Mouse (Mus musculus): Measurements from ENCODE around the gene Cela3a. TPM values are rescaled to one million over a fixed set of nuclear protein-coding genes. Genes with fewer than 3 reads are reported as not detected.
"Not testable (repeated sequence)": the region's sequence is repeated elsewhere in the genome, so short reads cannot be mapped to it uniquely, and the experiment has no call there.

Cela3a gene
- polyA plus RNA-seq, 1 experiment, result not detected

- TF ChIP-seq CTCF (IDR thresholded peaks at IDR 0.05; ENCODE audit: extremely low read depth, insufficient read length, insufficient replicate concordance, low read depth, low read length), result peak; percentile 74; the same call in 1 of the 2 replicates
- no peak for TF ChIP-seq POLR2A (IDR thresholded peaks at IDR 0.05; ENCODE audit: low read depth, low read length)
- Histone ChIP-seq H3K36me3 (ENCODE audit: control insufficient read depth, insufficient read depth, low read length) (no peaks in the 10 kb centered on the region), H3K4me1 (ENCODE audit: control insufficient read depth, insufficient read depth, insufficient read length, low read length) (peaks cover 3% of the 10 kb centered on the region; the same call in 1 of the 2 replicates), H3K4me3 (ENCODE audit: low read depth, low read length) (no peak overlapping the region), H3K27me3 (ENCODE audit: control insufficient read depth, insufficient read depth, low read length) (no peaks in the 10 kb centered on the region), H3K27ac (ENCODE audit: insufficient read depth, low read depth, low read length) (no peak overlapping the region)
- 25% methylated on average over 5 of the region's 5 CpGs for WGBS
These were observed 34.0 kb upstream of the Cela3a start for GRCm38 (mm10) chr4:137443625-137444024.

DNA sequence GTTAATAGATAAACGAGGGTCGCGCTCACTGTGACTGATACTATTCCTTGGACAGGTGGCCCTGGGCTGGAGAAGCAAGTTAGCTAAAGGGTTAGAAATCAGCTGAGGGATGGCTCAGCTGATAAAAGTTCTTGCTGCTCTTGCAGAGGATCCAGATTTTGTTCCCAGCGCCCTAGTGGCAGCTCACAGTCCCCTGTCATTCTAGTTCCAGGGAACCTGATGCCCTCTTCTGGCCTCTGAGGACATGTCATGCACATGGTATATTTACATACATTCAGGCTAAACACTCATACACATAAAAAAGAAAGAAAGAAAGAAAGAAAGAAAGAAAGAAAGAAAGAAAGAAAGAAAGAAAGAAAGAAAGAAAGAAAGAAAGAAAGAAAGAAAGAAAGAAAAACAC lies 31.7 kb upstream of the Cela3a start:
- Histone ChIP-seq H3K27ac (ENCODE audit: insufficient read depth, low read depth, low read length) (no peak overlapping the region), H3K36me3 (ENCODE audit: control insufficient read depth, insufficient read depth, low read length) (no peaks in the 10 kb centered on the region), H3K4me3 (ENCODE audit: low read depth, low read length) (no peak overlapping the region), H3K4me1 (ENCODE audit: control insufficient read depth, insufficient read depth, insufficient read length, low read length) (peaks cover 5% of the 10 kb centered on the region; the same call in 1 of the 2 replicates), H3K27me3 (ENCODE audit: control insufficient read depth, insufficient read depth, low read length) (no peaks in the 10 kb centered on the region)
- WGBS, result 90% methylated on average over 4 of the region's 4 CpGs
- TF ChIP-seq CTCF (IDR thresholded peaks at IDR 0.05; ENCODE audit: extremely low read depth, insufficient read length, insufficient replicate concordance, low read depth, low read length), result no peak
- no peak for TF ChIP-seq POLR2A (IDR thresholded peaks at IDR 0.05; ENCODE audit: low read depth, low read length)

- no peaks in the 10 kb centered on the region for H3K36me3 ChIP-seq (ENCODE audit: control insufficient read depth, insufficient read depth, low read length)
- no peak overlapping the region for H3K4me3 ChIP-seq (ENCODE audit: low read depth, low read length)
- 55% methylated on average over 8 of the region's 8 CpGs for WGBS
- no peaks in the 10 kb centered on the region for H3K27me3 ChIP-seq (ENCODE audit: control insufficient read depth, insufficient read depth, low read length)
- H3K27ac ChIP-seq (ENCODE audit: insufficient read depth, low read depth, low read length), result no peak overlapping the region
- H3K4me1 ChIP-seq (ENCODE audit: control insufficient read depth, insufficient read depth, insufficient read length, low read length), result peaks cover 5% of the 10 kb centered on the region; the same call in 1 of the 2 replicates
- TF ChIP-seq POLR2A (IDR thresholded peaks at IDR 0.05; ENCODE audit: low read depth, low read length) (no peak), CTCF (IDR thresholded peaks at IDR 0.05; ENCODE audit: extremely low read depth, insufficient read length, insufficient replicate concordance, low read depth, low read length) (no peak)
These were observed 29.3 kb upstream of the Cela3a start for GRCm38 (mm10) chr4:137438842-137439241.

DNA sequence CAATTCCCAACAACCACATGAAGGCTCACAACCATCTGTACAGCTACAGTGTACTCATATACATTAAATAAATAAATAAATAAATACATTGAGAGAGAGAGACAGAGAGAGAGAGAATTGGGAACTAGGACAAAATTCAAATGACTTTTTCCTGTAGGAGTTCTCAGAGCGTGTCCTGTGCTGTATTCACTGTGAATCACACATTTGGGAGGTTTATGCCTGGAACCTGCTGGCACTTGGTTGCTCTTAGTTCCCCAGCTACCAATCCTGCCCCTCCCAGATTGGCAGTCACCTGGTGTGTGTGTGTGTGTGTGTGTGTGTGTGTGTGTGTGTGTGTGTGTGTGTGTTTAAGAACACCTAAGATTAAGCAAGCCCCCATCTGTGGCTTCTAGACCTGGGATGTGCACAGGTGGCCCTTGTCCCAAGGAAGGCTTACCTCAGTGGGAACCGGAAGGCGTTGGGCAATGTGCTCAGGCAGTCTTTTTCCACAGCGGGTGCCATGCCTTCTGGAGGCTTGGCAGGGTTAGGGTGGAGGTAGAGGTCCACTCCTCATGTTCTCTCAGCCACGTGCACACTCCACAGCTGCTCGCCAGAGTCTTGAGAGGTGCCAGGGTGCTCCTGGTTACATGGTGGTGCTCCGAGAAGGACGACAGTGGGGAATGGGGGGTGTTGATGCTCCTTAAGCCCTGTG lies 27.5 kb upstream of the Cela3a start:
- H3K36me3 ChIP-seq (ENCODE audit: control insufficient read depth, insufficient read depth, low read length), result no peaks in the 10 kb centered on the region
- no peaks in the 10 kb centered on the region for H3K27me3 ChIP-seq (ENCODE audit: control insufficient read depth, insufficient read depth, low read length)
- no peak overlapping the region for H3K4me3 ChIP-seq (ENCODE audit: low read depth, low read length)
- WGBS, result 88% methylated on average over 8 of the region's 8 CpGs
- H3K4me1 ChIP-seq (ENCODE audit: control insufficient read depth, insufficient read depth, insufficient read length, low read length), result peaks cover 5% of the 10 kb centered on the region; the same call in 1 of the 2 replicates
- no peak overlapping the region for H3K27ac ChIP-seq (ENCODE audit: insufficient read depth, low read depth, low read length)
- TF ChIP-seq POLR2A (IDR thresholded peaks at IDR 0.05; ENCODE audit: low read depth, low read length) (no peak), CTCF (IDR thresholded peaks at IDR 0.05; ENCODE audit: extremely low read depth, insufficient read length, insufficient replicate concordance, low read depth, low read length) (no peak)

- H3K4me3 ChIP-seq (ENCODE audit: low read depth, low read length); H3K27ac ChIP-seq (ENCODE audit: insufficient read depth, low read depth, low read length); H3K36me3 ChIP-seq (ENCODE audit: control insufficient read depth, insufficient read depth, low read length); H3K4me1 ChIP-seq (ENCODE audit: control insufficient read depth, insufficient read depth, insufficient read length, low read length); H3K27me3 ChIP-seq (ENCODE audit: control insufficient read depth, insufficient read depth, low read length): not testable (repeated sequence)
- WGBS, result 62% methylated on average over 10 of the region's 10 CpGs
These were observed 23.3 kb upstream of the Cela3a start for GRCm38 (mm10) chr4:137432700-137433550.

GRCm38 (mm10) chr4:137430502-137430901 lies 20.9 kb upstream of the Cela3a start, which contains the start of gene Cela3b:
Cela3b (minus strand) TSS chr4:137430540.
- Histone ChIP-seq H3K4me3 (ENCODE audit: low read depth, low read length) (no peak within 1 kb of the TSS), H3K4me1 (ENCODE audit: control insufficient read depth, insufficient read depth, insufficient read length, low read length) (no peaks in the 10 kb centered on the region), H3K36me3 (ENCODE audit: control insufficient read depth, insufficient read depth, low read length) (no peaks in the 10 kb centered on the region), H3K27me3 (ENCODE audit: control insufficient read depth, insufficient read depth, low read length) (no peaks in the 10 kb centered on the region), H3K27ac (ENCODE audit: insufficient read depth, low read depth, low read length) (no peak within 1 kb of the TSS)
- TF ChIP-seq POLR2A (IDR thresholded peaks at IDR 0.05; ENCODE audit: low read depth, low read length) (no peak), CTCF (IDR thresholded peaks at IDR 0.05; ENCODE audit: extremely low read depth, insufficient read length, insufficient replicate concordance, low read depth, low read length) (no peak)
- WGBS, result 21% methylated on average over 4 of the region's 4 CpGs
